Mouse (Mus musculus) midbrain, embryonic 13.5 days (tissue): ENCODE data around the gene Gramd2. TPM values are rescaled to one million over a fixed set of nuclear protein-coding genes. Genes with fewer than 3 reads are reported as not detected.

ENCODE experiments used
- ATAC-seq: fragments of 200-750 bp; cut with Nextera tagmentation; 2 replicates; pipeline ENCODE4 v1.8.0; 2017; ENCODE audit warnings: mild to moderate bottlenecking, moderate TSS enrichment, moderate library complexity
- H3K27ac ChIP-seq: fragments of 300-500 bp; sonication (generic); 2 replicates; pipeline ENCODE4 v1.5.1; 2015; ENCODE audit warnings: inconsistent platforms, mild to moderate bottlenecking, moderate library complexity
- H3K27me3 ChIP-seq: fragments of 300-500 bp; sonication (generic); 2 replicates; pipeline ENCODE4 v1.6.1; 2015; ENCODE audit warnings: mild to moderate bottlenecking, inconsistent platforms
- H3K36me3 ChIP-seq: fragments of 300-500 bp; sonication (generic); 2 replicates; pipeline ENCODE4 v1.6.1; 2015; ENCODE audit warnings: mild to moderate bottlenecking, inconsistent platforms
- H3K4me1 ChIP-seq: fragments of 300-500 bp; sonication (generic); replicated peaks from 2 replicates; pipeline ENCODE4 v1.6.1; 2015; ENCODE audit warnings: inconsistent platforms
- H3K4me2 ChIP-seq: fragments of 300-500 bp; sonication (generic); replicated peaks from 2 replicates; pipeline ENCODE4 v1.6.1; 2015; ENCODE audit warnings: moderate library complexity, mild to moderate bottlenecking, inconsistent platforms
- H3K4me3 ChIP-seq: fragments of 300-500 bp; sonication (generic); replicated peaks from 2 replicates; pipeline ENCODE4 v1.5.1; 2015; ENCODE audit warnings: mild to moderate bottlenecking, inconsistent platforms
- H3K9ac ChIP-seq: fragments of 300-500 bp; sonication (generic); replicated peaks from 2 replicates; pipeline ENCODE4 v1.6.1; 2015; ENCODE audit warnings: mild to moderate bottlenecking, inconsistent platforms
- H3K9me3 ChIP-seq: fragments of 300-500 bp; sonication (generic); 2 replicates; pipeline ENCODE4 v1.6.1; 2016; ENCODE audit warnings: mild to moderate bottlenecking, inconsistent platforms
- WGBS: fragments of 180-500 bp; shearing (Covaris S2); methylation state at CpG from one replicate; pipeline ENCODE4 v1.1.7; 2015; 5-methylcytosine and 5-hydroxymethylcytosine counted together
- polyA plus RNA-seq: library from polyadenylated mRNA; unstranded; fragments of >200 nt; fragmentation: Nextera tagmentation; extraction: Ambion mirVana; gene quantifications from 2 replicates; pipeline ENCODE4 v1.2.1, GENCODE M21; 2015

Gramd2 gene
- polyA plus RNA-seq, 1 experiment from 2014 or later, result 2.1 TPM

GRCm38 (mm10) chr9:59731136-59731535 is 51.2 kb downstream of the Gramd2 start:
- no peaks in the 10 kb centered on the region for H3K4me1 ChIP-seq
- no peaks in the 10 kb centered on the region for H3K9me3 ChIP-seq
- H3K36me3 ChIP-seq, result no peaks in the 10 kb centered on the region
- H3K27me3 ChIP-seq, result no peaks in the 10 kb centered on the region
- H3K9ac ChIP-seq, result no peak overlapping the region
- no peak for ATAC-seq
- no peak overlapping the region for H3K27ac ChIP-seq
- no peak overlapping the region for H3K4me2 ChIP-seq
- 93% methylated on average over 5 of the region's 5 CpGs for WGBS
- no peak overlapping the region for H3K4me3 ChIP-seq

- no peak overlapping the region for H3K4me3 ChIP-seq
- H3K9ac ChIP-seq, result no peak overlapping the region
- peaks cover 9% of the 10 kb centered on the region for H3K36me3 ChIP-seq
- no peak for ATAC-seq
- WGBS, result 81% methylated on average over 6 of the region's 6 CpGs
- no peaks in the 10 kb centered on the region for H3K4me1 ChIP-seq
- H3K27ac ChIP-seq, result no peak overlapping the region
- no peaks in the 10 kb centered on the region for H3K27me3 ChIP-seq
- no peak overlapping the region for H3K4me2 ChIP-seq
- no peaks in the 10 kb centered on the region for H3K9me3 ChIP-seq
Measured at GRCm38 (mm10) chr9:59733075-59733474, 53.1 kb downstream of the Gramd2 start.

GRCm38 (mm10) chr9:59735394-59735793 is 55.5 kb downstream of the Gramd2 start:
- Histone ChIP-seq H3K9ac (no peak overlapping the region), H3K36me3 (peaks cover 9% of the 10 kb centered on the region), H3K4me3 (no peak overlapping the region), H3K9me3 (no peaks in the 10 kb centered on the region), H3K4me1 (no peaks in the 10 kb centered on the region), H3K27ac (no peak overlapping the region), H3K27me3 (no peaks in the 10 kb centered on the region), H3K4me2 (no peak overlapping the region)
- 74% methylated on average over 4 of the region's 4 CpGs for WGBS
- no peak for ATAC-seq

GRCm38 (mm10) chr9:59740593-59740992 is 60.6 kb downstream of the Gramd2 start:
- H3K27ac ChIP-seq, result no peak overlapping the region
- no peaks in the 10 kb centered on the region for H3K27me3 ChIP-seq
- H3K4me1 ChIP-seq, result no peaks in the 10 kb centered on the region
- H3K36me3 ChIP-seq, result peaks cover 9% of the 10 kb centered on the region
- no peaks in the 10 kb centered on the region for H3K9me3 ChIP-seq
- H3K9ac ChIP-seq, result no peak overlapping the region
- H3K4me3 ChIP-seq, result no peak overlapping the region
- 88% methylated on average over 2 of the region's 2 CpGs for WGBS
- no peak for ATAC-seq
- no peak overlapping the region for H3K4me2 ChIP-seq

- H3K9me3 ChIP-seq, result no peaks in the 10 kb centered on the region
- H3K9ac ChIP-seq, result no peak overlapping the region
- H3K36me3 ChIP-seq, result no peaks in the 10 kb centered on the region
- no peak overlapping the region for H3K27ac ChIP-seq
- H3K4me3 ChIP-seq, result no peak overlapping the region
- H3K4me1 ChIP-seq, result 0 out of 2 replicates have a peak, but pooled peaks cover under 1% of the 10 kb centered on the region
- WGBS, result 92% methylated on average over 3 of the region's 3 CpGs
- H3K4me2 ChIP-seq, result no peak overlapping the region
- ATAC-seq, result no peak
- H3K27me3 ChIP-seq, result no peaks in the 10 kb centered on the region
Measured at GRCm38 (mm10) chr9:59743903-59744302, 64.0 kb downstream of the Gramd2 start.

- no peak for ATAC-seq
- WGBS, result 93% methylated on average over 2 of the region's 2 CpGs
- Histone ChIP-seq H3K9ac (no peak overlapping the region), H3K4me1 (peaks cover 18% of the 10 kb centered on the region), H3K4me2 (no peak overlapping the region), H3K4me3 (no peak overlapping the region), H3K36me3 (no peaks in the 10 kb centered on the region), H3K27me3 (no peaks in the 10 kb centered on the region), H3K9me3 (no peaks in the 10 kb centered on the region), H3K27ac (no peak overlapping the region)
Measured at GRCm38 (mm10) chr9:59748387-59748786, 68.4 kb downstream of the Gramd2 start.

GRCm38 (mm10) chr9:59748969-59749368 is 69.0 kb downstream of the Gramd2 start:
- WGBS, result 90% methylated on average over 11 of the region's 11 CpGs
- Histone ChIP-seq H3K4me2 (no peak overlapping the region), H3K9ac (no peak overlapping the region), H3K4me1 (peaks cover 18% of the 10 kb centered on the region), H3K4me3 (no peak overlapping the region), H3K27me3 (no peaks in the 10 kb centered on the region), H3K27ac (no peak overlapping the region), H3K9me3 (no peaks in the 10 kb centered on the region), H3K36me3 (no peaks in the 10 kb centered on the region)
- no peak for ATAC-seq

GRCm38 (mm10) chr9:59749581-59750265 is 69.8 kb downstream of the Gramd2 start:
- Histone ChIP-seq H3K27ac (peak overlapping the region; percentile 84), H3K4me1 (peaks cover 18% of the 10 kb centered on the region), H3K4me3 (peak overlapping the region; percentile 77), H3K27me3 (no peaks in the 10 kb centered on the region), H3K4me2 (peak overlapping the region; percentile 69), H3K9ac (peak overlapping the region; percentile 69), H3K36me3 (no peaks in the 10 kb centered on the region), H3K9me3 (no peaks in the 10 kb centered on the region)
- WGBS, result 35% methylated on average over 12 of the region's 12 CpGs
- ATAC-seq, result no peak

- ATAC-seq, result peak; percentile 94
- H3K4me2 ChIP-seq, result peak within 1 kb of the TSS; percentile 69
- peak within 1 kb of the TSS; percentile 92 for H3K27ac ChIP-seq
- peak within 1 kb of the TSS; percentile 92 for H3K9ac ChIP-seq
- WGBS, result under 1% methylated on average over 59 of the region's 59 CpGs
- H3K4me3 ChIP-seq, result peak within 1 kb of the TSS; percentile 77
- H3K9me3 ChIP-seq, result no peaks in the 10 kb centered on the region
- H3K4me1 ChIP-seq, result peaks cover 18% of the 10 kb centered on the region
- no peaks in the 10 kb centered on the region for H3K36me3 ChIP-seq
- H3K27me3 ChIP-seq, result no peaks in the 10 kb centered on the region
Measured at GRCm38 (mm10) chr9:59750267-59751065, 70.5 kb downstream of the Gramd2 start, which contains the start of the genes Senp8 and Myo9a. Gene Senp8, minus strand, starts transcription at chr9:59750710. Gene Myo9a, plus strand, starts transcription at chr9:59750896.

- H3K9ac ChIP-seq, result peak overlapping the region; percentile 92
- no peaks in the 10 kb centered on the region for H3K27me3 ChIP-seq
- H3K27ac ChIP-seq, result peak overlapping the region; percentile 92
- under 1% methylated on average over 47 of the region's 49 CpGs for WGBS
- peak; percentile 94 for ATAC-seq
- H3K4me1 ChIP-seq, result peaks cover 18% of the 10 kb centered on the region
- H3K4me2 ChIP-seq, result peak overlapping the region; percentile 69
- peak overlapping the region; percentile 77 for H3K4me3 ChIP-seq
- no peaks in the 10 kb centered on the region for H3K36me3 ChIP-seq
- H3K9me3 ChIP-seq, result no peaks in the 10 kb centered on the region
Measured at GRCm38 (mm10) chr9:59751066-59751581, 71.2 kb downstream of the Gramd2 start.

GRCm38 (mm10) chr9:59751966-59752365 is 72.0 kb downstream of the Gramd2 start:
- Histone ChIP-seq H3K27ac (no peak overlapping the region), H3K27me3 (no peaks in the 10 kb centered on the region), H3K4me1 (peaks cover 18% of the 10 kb centered on the region), H3K9me3 (no peaks in the 10 kb centered on the region), H3K36me3 (no peaks in the 10 kb centered on the region), H3K4me2 (peak overlapping the region; percentile 69), H3K4me3 (peak overlapping the region; percentile 77), H3K9ac (peak overlapping the region; percentile 92)
- no peak for ATAC-seq
- 4% methylated on average over 2 of the region's 2 CpGs for WGBS

GRCm38 (mm10) chr9:59755199-59755598 is 75.3 kb downstream of the Gramd2 start:
- H3K4me1 ChIP-seq, result peaks cover 7% of the 10 kb centered on the region
- H3K4me3 ChIP-seq, result no peak overlapping the region
- no peak overlapping the region for H3K27ac ChIP-seq
- H3K4me2 ChIP-seq, result no peak overlapping the region
- 75% methylated on average over 2 of the region's 2 CpGs for WGBS
- H3K27me3 ChIP-seq, result no peaks in the 10 kb centered on the region
- no peak overlapping the region for H3K9ac ChIP-seq
- no peaks in the 10 kb centered on the region for H3K36me3 ChIP-seq
- no peaks in the 10 kb centered on the region for H3K9me3 ChIP-seq
- ATAC-seq, result no peak
